Mouse (Mus musculus): Measurements from ENCODE around the gene Reep6. TPM values are rescaled to one million over a fixed set of nuclear protein-coding genes. Genes with fewer than 3 reads are reported as not detected.

Reep6 gene
- total RNA-seq, 2 experiments from 2014 or later: 1.3 to 1.5 TPM

DNA sequence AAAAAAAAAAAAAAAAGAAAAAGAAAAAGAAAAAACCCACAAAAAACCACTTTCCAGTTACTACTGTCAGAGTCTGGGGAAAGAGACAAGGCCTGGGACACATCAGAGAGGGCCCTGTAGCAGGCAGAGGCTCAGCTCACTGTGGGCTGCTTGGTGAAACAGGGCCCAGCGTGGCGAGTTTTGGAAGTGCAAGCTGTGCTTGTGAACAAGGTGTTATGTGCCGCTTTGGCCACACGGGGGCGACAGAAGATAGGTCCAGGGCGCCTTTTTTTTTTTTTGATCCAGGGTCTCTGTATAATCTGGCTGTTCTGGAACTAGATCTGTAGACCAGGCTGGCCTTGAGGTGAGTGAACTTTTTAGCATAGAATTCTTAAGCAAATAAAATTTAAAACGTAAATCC lies 46.4 kb downstream of the Reep6 start:
- DNase-seq: peak; percentile 85 to 91
- intact Hi-C loops (cut with DNase I): no loop called here

DNA sequence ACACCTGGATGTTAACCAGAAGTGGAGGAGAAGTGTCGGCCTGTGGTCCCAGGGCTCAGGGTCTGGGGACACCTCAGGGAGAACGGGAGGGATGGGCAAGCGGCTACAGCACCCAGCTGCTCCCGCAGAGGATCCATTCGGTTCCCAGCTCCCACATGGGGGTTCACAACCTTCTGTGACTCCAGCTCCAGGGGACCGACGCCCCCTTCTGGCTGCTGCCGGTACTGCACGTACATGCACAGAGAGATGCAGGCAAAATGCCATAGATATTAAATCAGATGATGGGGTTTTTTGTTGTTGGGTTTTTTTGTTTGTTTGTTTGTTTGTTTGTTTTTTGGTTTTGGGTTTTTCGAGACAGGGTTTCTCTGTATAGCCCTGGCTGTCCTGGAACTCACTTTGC lies 48.0 kb downstream of the Reep6 start:
- intact Hi-C loops (cut with DNase I): no loop called here
- no peak for DNase-seq

DNA sequence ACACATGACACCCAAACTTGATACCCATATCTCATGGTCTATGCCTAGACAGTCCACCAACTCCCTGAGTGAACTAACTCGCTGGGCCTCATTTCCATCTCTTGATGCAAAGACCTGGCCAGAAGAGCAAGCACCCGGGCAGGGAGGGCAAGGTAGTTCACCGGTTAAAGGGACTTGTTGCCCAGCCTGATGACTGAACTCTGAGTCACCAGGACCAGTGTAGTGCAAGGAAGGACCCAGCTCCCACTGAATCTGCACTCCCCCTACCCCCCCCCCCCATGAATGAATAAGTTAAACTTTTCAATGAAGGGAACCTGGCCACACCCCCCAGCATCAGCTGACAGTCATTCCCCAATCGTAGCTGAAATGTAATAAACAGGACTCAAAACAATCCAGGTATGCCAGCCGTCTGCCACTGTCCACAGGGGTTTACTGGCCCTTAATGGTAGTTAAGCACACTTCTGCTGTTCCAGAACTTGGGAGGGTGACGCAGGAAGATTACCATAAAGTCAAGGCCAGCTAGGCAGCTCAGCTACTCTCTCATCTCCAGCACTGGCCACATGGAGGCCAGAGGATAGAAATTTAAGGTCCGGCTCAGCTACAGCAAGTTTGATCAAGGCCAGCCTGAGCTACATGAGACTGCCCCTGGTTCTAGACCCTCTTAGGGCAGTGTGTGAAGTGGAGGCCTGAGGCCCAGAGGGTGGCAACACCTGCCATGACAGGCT lies 53.0 kb downstream of the Reep6 start:
- no peak for DNase-seq
- intact Hi-C loops (cut with DNase I): no loop called here

DNA sequence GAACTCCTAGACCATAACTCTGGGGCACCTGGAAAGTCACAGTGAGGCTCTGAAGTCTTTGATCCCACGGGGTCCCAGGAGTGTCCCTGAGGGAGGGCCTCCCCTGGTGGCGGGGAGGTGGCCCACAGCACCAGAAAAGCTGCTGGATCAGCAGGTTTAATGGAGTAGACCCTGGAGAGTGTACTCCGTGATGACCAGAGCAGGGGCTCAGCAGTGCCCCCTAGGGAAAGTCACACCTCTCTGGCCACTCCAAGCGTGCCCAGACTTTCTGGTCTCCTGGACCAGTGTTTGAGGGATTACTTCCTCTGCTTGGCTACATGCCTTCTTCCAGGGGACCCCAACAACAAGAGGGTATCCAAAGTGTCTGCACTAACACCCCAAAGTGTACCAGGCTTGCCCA lies 53.7 kb downstream of the Reep6 start:
- DNase-seq: no peak
- intact Hi-C loops (cut with DNase I): no loop called here

- DNase-seq: no peak
- intact Hi-C loops (cut with DNase I): no loop called here
Measured at GRCm38 (mm10) chr10:80384115-80384639, 54.4 kb downstream of the Reep6 start.

GRCm38 (mm10) chr10:80384709-80385108 lies 55.0 kb downstream of the Reep6 start:
- intact Hi-C loops (cut with DNase I): no loop called here
- no peak for DNase-seq

- DNase-seq: no peak
Measured at GRCm38 (mm10) chr10:80385310-80385709, 55.6 kb downstream of the Reep6 start.

More at GRCm38 (mm10) chr10:80385310-80385709, 55.6 kb downstream of the Reep6 start:
- intact Hi-C loops (cut with DNase I): no loop called here

Small RNA genes within 50 kb of the gene (microRNA-seq; reads per million reads assigned to microRNA genes)
- gene Gm22721: 0 reads per million in 2 experiments

Other genes starting within 250 kb of the Reep6 start
- 1 to 10 TPM; 4.5 to 7.3 TPM for gene Sbno2, start 224.4 kb upstream of the Reep6 start, total RNA-seq (2021)
- gene Stk11, start 214.2 kb upstream of the Reep6 start, total RNA-seq (2021): 100 to 1,000 TPM; 120 to 135 TPM
- 100 to 1,000 TPM; 600 to 616 TPM for gene Atp5d, start 191.3 kb upstream of the Reep6 start, total RNA-seq (2021)
- gene Cbarp, start 189.1 kb upstream of the Reep6 start, total RNA-seq (2021): 1 to 10 TPM; 1.4 to 2.1 TPM
- 10 to 100 TPM; 37.6 to 49.3 TPM for gene Midn, start 181.7 kb upstream of the Reep6 start, total RNA-seq (2021)
- 10 to 100 TPM; 22.6 to 28.3 TPM for gene Cirbp, start 164.0 kb upstream of the Reep6 start, total RNA-seq (2021)
- 1 to 10 TPM; 4.7 to 5.1 TPM for gene 1600002K03Rik, start 157.0 kb upstream of the Reep6 start, total RNA-seq (2021)
- under 1 TPM; 0.27 to 0.31 TPM for gene Efna2, start 150.5 kb upstream of the Reep6 start, total RNA-seq (2021)
- gene Mum1, start 103.5 kb upstream of the Reep6 start, total RNA-seq (2021): 10 to 100 TPM; 12.3 to 14.3 TPM
- gene Ndufs7, start 80.8 kb upstream of the Reep6 start, total RNA-seq (2021): 100 to 1,000 TPM; 516 to 553 TPM
- 10 to 100 TPM; 35.1 to 59.8 TPM for gene Gamt, start 68.9 kb upstream of the Reep6 start, total RNA-seq (2021)
- gene Dazap1, start 68.5 kb upstream of the Reep6 start, total RNA-seq (2021): 10 to 100 TPM; 30.0 to 40.4 TPM
- 100 to 1,000 TPM; 529 to 644 TPM for gene Rps15, start 37.5 kb upstream of the Reep6 start, total RNA-seq (2021)
- under 1 TPM; 0.54 to 0.57 TPM for gene Apc2, start 34.0 kb upstream of the Reep6 start, total RNA-seq (2021)
- 1 to 10 TPM; 5.5 to 6.2 TPM for gene 2310011J03Rik, start 9.4 kb upstream of the Reep6 start, total RNA-seq (2021)
- gene Pcsk4, start 455 bp upstream of the Reep6 start, total RNA-seq (2021): 1 to 10 TPM; 1.1 to 2.0 TPM
- gene Adamtsl5, start 18.5 kb downstream of the Reep6 start, total RNA-seq (2021): 10 to 100 TPM; 27.4 to 38.1 TPM
- gene Plk5, start 26.5 kb downstream of the Reep6 start, total RNA-seq (2021): under 1 TPM; 0.15 to 0.20 TPM
- gene Mex3d, start 57.7 kb downstream of the Reep6 start, total RNA-seq (2021): 1 to 10 TPM; 3.4 to 4.5 TPM
- 10 to 100 TPM; 95.1 to 99.9 TPM for gene Mbd3, start 69.6 kb downstream of the Reep6 start, total RNA-seq (2021)
- 100 to 1,000 TPM; 825 to 866 TPM for gene Uqcr11, start 76.9 kb downstream of the Reep6 start, total RNA-seq (2021)
- 10 to 100 TPM; 11.0 to 12.0 TPM for gene Tcf3, start 103.7 kb downstream of the Reep6 start, total RNA-seq (2021)
- gene Onecut3, start 164.9 kb downstream of the Reep6 start, total RNA-seq (2021): not detected
- not detected for gene Atp8b3, start 209.2 kb downstream of the Reep6 start, total RNA-seq (2021)
- gene Rexo1, start 231.6 kb downstream of the Reep6 start, total RNA-seq (2021): 1 to 10 TPM; 8.8 to 9.7 TPM
- gene Klf16, start 247.4 kb downstream of the Reep6 start, total RNA-seq (2021): 1 to 10 TPM; 1.5 TPM